Mouse (Mus musculus) ES-Bruce4 (cell line): Measurements from ENCODE around the gene Rtkn2.

ENCODE experiments used
- CTCF ChIP-seq: IDR thresholded peaks from one replicate; pipeline ENCODE4 v1.8.1; 2011; ENCODE audit warnings: low read depth, low read length
- POLR2A ChIP-seq: IDR thresholded peaks from one replicate; pipeline ENCODE4 v1.8.1; 2011; ENCODE audit warnings: low read length; ENCODE audit not compliant: insufficient read depth

- TF ChIP-seq CTCF (no peak), POLR2A (no peak)
Observed at GRCm38 (mm10) chr10:68091011-68091410, 111.6 kb downstream of the Rtkn2 start.
